Mouse (Mus musculus) neutrophil, adult 83 days (primary cell): ENCODE data around the gene Ipp. TPM values are rescaled to one million over a fixed set of nuclear protein-coding genes. Genes with fewer than 3 reads are reported as not detected.

ENCODE experiments used
- total RNA-seq, 2 experiments: library from RNA; stranded (reverse); gene quantifications; one replicate each; pipeline ENCODE4 v1.2.4; 2023

The Ipp gene
- 1 to 10 TPM; 8.1 to 8.6 TPM for total RNA-seq

GRCm38 (mm10) chr4:116507425-116508218 lies at the start of gene Ipp:
Ipp (plus strand) TSS chr4:116507549.

GRCm38 (mm10) chr4:116464126-116464981 lies 43.0 kb upstream of the Ipp start, which contains the start of gene Mast2:
Mast2 (minus strand) TSS chr4:116464183.

GRCm38 (mm10) chr4:116555413-116556300 lies 48.3 kb downstream of the Ipp start, which contains the start of gene Tmem69:
Tmem69 (minus strand) TSS chr4:116555936.

GRCm38 (mm10) chr4:116557306-116558121 lies 50.2 kb downstream of the Ipp start, which contains the start of gene Gpbp1l1:
Gpbp1l1 (plus strand) TSS chr4:116557658.

Other genes with a start within 250 kb of the Ipp start
- 10 to 100 TPM; 27.5 to 28.4 TPM for gene Mast2, start 43.4 kb upstream of the Ipp start, total RNA-seq
- 1 to 10 TPM; 8.0 to 8.4 TPM for gene Tmem69, start 48.4 kb downstream of the Ipp start, total RNA-seq
- 10 to 100 TPM; 74.2 to 81.3 TPM for gene Gpbp1l1, start 50.1 kb downstream of the Ipp start, total RNA-seq
- gene Ccdc17, start 89.1 kb downstream of the Ipp start, total RNA-seq: 1 to 10 TPM; 6.0 to 6.6 TPM
- gene Nasp, start 120.4 kb downstream of the Ipp start, total RNA-seq: 10 to 100 TPM; 57.0 to 59.7 TPM
- gene Akr1a1, start 144.1 kb downstream of the Ipp start, total RNA-seq: 100 to 1,000 TPM; 266 to 278 TPM
- 100 to 1,000 TPM; 140 to 144 TPM for gene Prdx1, start 178.0 kb downstream of the Ipp start, total RNA-seq
- gene Mmachc, start 200.9 kb downstream of the Ipp start, total RNA-seq: 1 to 10 TPM; 2.5 to 2.9 TPM
- gene Ccdc163, start 201.0 kb downstream of the Ipp start, total RNA-seq: 10 to 100 TPM; 11.0 to 13.5 TPM
- 10 to 100 TPM; 33.8 to 35.2 TPM for gene Tesk2, start 213.4 kb downstream of the Ipp start, total RNA-seq